In genomic region chr2:173307561-173307960, GRCm38 (mm10) we compare ENCODE assay signal across 9 mouse cellular contexts. TPM values are rescaled to one million over a fixed set of nuclear protein-coding genes. Genes with fewer than 3 reads are reported as not detected.
DNase-seq lines count a peak whose midpoint lies in the region; ATAC-seq and TF ChIP-seq lines count a peak whose summit lies in the region.
"Had no signal": no experiment of that assay in that cellular context is flagged by ENCODE, and none has a peak within 500 bp of the region (broad histone marks: within the 10 kb centered on the region; RNA-seq: fewer than 3 reads in every experiment).

No protein-coding gene starts in this region.

- WGBS in spleen, adult 2 months: under 1% methylated on average over 14 of the region's 18 CpGs
- WGBS in hindbrain, embryonic 10.5 days: 4% methylated on average over 18 of the region's 18 CpGs

- no peaks in the 10 kb centered on the region for H3K27me3 ChIP-seq in spleen, adult 2 months (ENCODE audit: control insufficient read depth, insufficient read depth, low read length)
- H3K27me3 ChIP-seq in hindbrain, embryonic 10.5 days (ENCODE audit: insufficient read depth, poor library complexity, severe bottlenecking): peaks cover 40% of the 10 kb centered on the region

- H3K36me3 ChIP-seq in spleen, adult 2 months (ENCODE audit: control insufficient read depth, insufficient read depth, low read length): no peaks in the 10 kb centered on the region
- no peaks in the 10 kb centered on the region for H3K36me3 ChIP-seq in hindbrain, embryonic 10.5 days

- ATAC-seq in megakaryocyte progenitor cell, adult 5-6 weeks (replicated peaks; ENCODE audit: poor library complexity): peak; percentile 56

- TF ChIP-seq POLR2A in spleen, adult 2 months (IDR thresholded peaks at IDR 0.05; ENCODE audit: low read depth, low read length): no peak

- H3K9me3 ChIP-seq in hindbrain, embryonic 10.5 days: no peaks in the 10 kb centered on the region

- TF ChIP-seq CTCF in spleen, adult 2 months (IDR thresholded peaks at IDR 0.05; ENCODE audit: extremely low read depth, insufficient read depth, insufficient read length, insufficient replicate concordance): no peak

- no peak overlapping the region for H3K4me3 ChIP-seq in spleen, adult 2 months (ENCODE audit: extremely low read depth, insufficient read depth, insufficient read length)
- H3K4me3 ChIP-seq in hindbrain, embryonic 10.5 days: peak overlapping the region; percentile 23

- peaks cover 6% of the 10 kb centered on the region; the same call in 1 of the 2 replicates for H3K4me1 ChIP-seq in spleen, adult 2 months (ENCODE audit: control insufficient read depth, insufficient read depth, insufficient read length)
- H3K4me1 ChIP-seq in hindbrain, embryonic 10.5 days (replicated peaks): peaks cover 13% of the 10 kb centered on the region

- peak; percentile 3 to 33 for DNase-seq in spleen, adult 2 months (ENCODE audit: low read depth in 1 of 2, low spot score in 2 of 2)
- no peak for DNase-seq in spleen, adult 12 weeks (ENCODE audit: low spot score)
- DNase-seq in frontal cortex, postnatal 10 days (ENCODE audit: low spot score in 2 of 2): peak; percentile 62 to 64
- peak; percentile 64 for DNase-seq in hindbrain, embryonic 10.5 days (ENCODE audit: low spot score)
- peak; percentile 32 to 41 for DNase-seq in layer of hippocampus, adult 8-10 months (ENCODE audit: low spot score in 2 of 2)
- DNase-seq in right cerebral cortex, postnatal 25 days: peak; percentile 58
- no peak for DNase-seq in testis, postnatal 10 days (ENCODE audit: low spot score)

- no peak overlapping the region for H3K27ac ChIP-seq in spleen, adult 2 months (ENCODE audit: insufficient read depth, low read length)
- no peak overlapping the region; the same call in 1 of the 2 replicates for H3K27ac ChIP-seq in hindbrain, embryonic 10.5 days
- H3K27ac ChIP-seq: liver, embryonic 14.5 days had no signal

RNA-seq across cellular contexts. Expression of gene Pmepa1, which starts 31.2 kb away (rescaled TPM):
- polyA plus RNA-seq in spleen, adult 2 months (2012; rRNA removed): 13.1 and 21.4 TPM in 2 replicates
- polyA plus RNA-seq in hindbrain, embryonic 10.5 days (2016; fragmentation: Nextera tagmentation; extraction: Ambion mirVana): 1.3 and 2.9 TPM in 2 replicates
- total RNA-seq in layer of hippocampus, adult 8-10 months (2022): 10 to 100 TPM; 15.0 to 37.8 (median 25.3) TPM
- 0.17 and 0.32 TPM in 2 replicates for total RNA-seq in megakaryocyte progenitor cell, adult 5-6 weeks (2015)
- 0.12 and 0.24 TPM in 2 replicates for total RNA-seq in megakaryocyte progenitor cell, adult 5-6 weeks (2017)

Comparison
In these comparisons a context has a peak if more than half of its experiments do, and no peak if none do; other contexts are left out.
1. DNase-seq: peak in spleen, adult 2 months (2 of 2), frontal cortex, postnatal 10 days (2 of 2), hindbrain, embryonic 10.5 days (single experiment), layer of hippocampus, adult 8-10 months (2 of 2) and right cerebral cortex, postnatal 25 days (single experiment); none in spleen, adult 12 weeks (single experiment) and testis, postnatal 10 days (single experiment).
2. RNA of gene Pmepa1, which starts 31.2 kb away (total RNA-seq): 15.0 to 37.8 TPM in layer of hippocampus, adult 8-10 months; 0.12 to 0.32 TPM in megakaryocyte progenitor cell, adult 5-6 weeks; every median in the first group is over 10 times any median in the second.